Mouse (Mus musculus) gastrocnemius, adult 8-10 months (tissue): ENCODE data around the gene Sipa1l2. TPM values are rescaled to one million over a fixed set of nuclear protein-coding genes. Genes with fewer than 3 reads are reported as not detected.
"Not testable (repeated sequence)": the region's sequence is repeated elsewhere in the genome, so short reads cannot be mapped to it uniquely, and the experiment has no call there.

ENCODE experiments used
- DNase-seq, 2 experiments: peaks; one replicate each; pipeline ENCODE4 v3.0.0; 2022; ENCODE audit warnings: low spot score in 2 of 2
- total RNA-seq, 4 experiments: library from RNA; stranded (reverse); gene quantifications; 2 replicates each; pipeline ENCODE4 v1.2.4; 2022

Gene Sipa1l2
- total RNA-seq, 4 experiments from 2014 or later: 3.9 to 5.4 (median 4.5) TPM

DNA sequence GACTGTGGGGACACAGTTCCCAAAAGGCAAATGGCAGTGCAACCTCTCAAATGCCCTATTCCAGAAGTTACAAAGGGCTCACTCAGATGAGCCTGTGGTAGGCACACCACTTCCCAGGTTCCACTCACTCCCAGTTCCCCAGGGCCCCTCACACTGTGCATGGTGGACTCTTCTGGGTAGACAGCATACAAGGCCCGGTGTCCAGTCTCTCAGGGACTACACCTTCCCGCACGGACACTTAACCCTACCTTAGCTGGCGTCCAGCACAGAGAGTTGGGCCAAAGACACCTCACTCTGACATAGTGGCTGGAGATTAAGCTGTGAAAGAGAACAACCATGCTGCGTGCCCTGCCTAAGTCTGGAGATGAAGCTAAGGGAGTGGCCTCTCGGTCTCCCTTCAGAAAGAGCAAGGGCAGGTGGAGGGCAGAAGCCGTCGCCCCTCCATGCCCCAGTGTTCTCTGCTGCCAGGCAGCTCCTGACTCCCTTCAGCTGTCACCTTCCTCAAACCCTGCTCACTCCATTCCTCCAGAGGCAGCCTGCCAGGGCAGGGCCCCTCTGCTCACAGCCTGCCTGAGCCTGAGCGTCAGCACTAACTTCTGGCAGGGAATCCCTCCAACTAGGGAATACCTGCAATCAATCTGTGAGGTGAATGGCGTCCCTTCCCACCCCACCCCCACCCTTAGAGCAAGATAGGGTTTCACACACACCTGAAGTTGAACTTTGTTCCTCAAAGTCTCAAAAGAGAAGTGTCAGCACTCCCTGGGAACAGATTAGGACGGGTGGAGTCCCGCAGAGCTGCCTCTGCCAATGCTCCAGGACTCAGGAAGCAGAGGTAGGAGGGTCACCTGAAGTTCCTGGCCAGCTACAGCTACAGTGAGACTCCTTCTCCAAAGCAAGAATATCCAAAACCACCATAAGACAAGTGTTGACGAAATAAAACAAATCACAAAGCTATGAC lies 30.3 kb downstream of the Sipa1l2 start:
- no peak for DNase-seq

- no peak for DNase-seq
Measured at GRCm38 (mm10) chr8:125538265-125538664, 31.3 kb downstream of the Sipa1l2 start.

DNA sequence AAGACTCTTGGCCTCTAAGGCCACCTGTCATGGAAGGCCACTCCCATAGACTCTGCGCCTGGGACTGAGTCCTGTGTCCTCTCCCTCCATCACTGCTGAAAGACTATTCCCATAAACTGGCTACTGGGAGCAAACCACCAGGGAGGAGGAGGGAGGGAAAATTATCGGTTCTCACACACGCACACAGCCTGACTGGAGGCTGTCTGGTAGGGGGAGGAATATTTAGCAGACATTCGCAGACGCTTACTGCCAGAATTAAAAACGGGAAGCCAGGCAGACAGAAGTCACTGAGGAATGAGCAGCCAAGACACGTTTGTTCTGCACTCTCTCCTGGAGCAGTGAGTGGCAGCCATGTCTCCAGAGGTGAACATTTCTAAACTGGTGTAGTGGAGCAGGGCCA lies 35.9 kb downstream of the Sipa1l2 start:
- no peak for DNase-seq

- no peak for DNase-seq
Measured at GRCm38 (mm10) chr8:125532953-125533352, 36.7 kb downstream of the Sipa1l2 start.

- no peak for DNase-seq
Measured at GRCm38 (mm10) chr8:125532177-125532576, 37.4 kb downstream of the Sipa1l2 start.

- no peak for DNase-seq
Measured at GRCm38 (mm10) chr8:125531640-125532039, 38.0 kb downstream of the Sipa1l2 start.

DNA sequence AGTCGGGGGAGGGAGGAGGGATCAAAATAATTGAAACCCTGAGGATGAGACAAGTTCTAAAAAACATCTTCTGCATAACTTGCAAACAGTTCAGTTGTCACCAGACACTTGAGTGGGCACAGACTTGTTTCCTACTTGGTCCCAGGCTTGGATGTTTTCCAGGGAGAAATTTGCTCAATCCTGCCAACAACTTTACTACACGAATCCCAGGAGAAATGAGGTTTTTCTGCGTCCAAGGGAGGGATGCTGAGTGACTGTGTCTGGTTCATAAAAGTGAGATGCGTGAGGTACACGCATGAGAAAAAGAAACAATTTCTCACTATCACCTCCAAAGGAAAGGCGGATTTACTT lies 38.5 kb downstream of the Sipa1l2 start:
- no peak for DNase-seq

- no peak for DNase-seq
Measured at GRCm38 (mm10) chr8:125530187-125531087, 39.2 kb downstream of the Sipa1l2 start.

GRCm38 (mm10) chr8:125529019-125529418 lies 40.6 kb downstream of the Sipa1l2 start:
- no peak for DNase-seq

GRCm38 (mm10) chr8:125527941-125528340 lies 41.7 kb downstream of the Sipa1l2 start:
- no peak for DNase-seq

DNA sequence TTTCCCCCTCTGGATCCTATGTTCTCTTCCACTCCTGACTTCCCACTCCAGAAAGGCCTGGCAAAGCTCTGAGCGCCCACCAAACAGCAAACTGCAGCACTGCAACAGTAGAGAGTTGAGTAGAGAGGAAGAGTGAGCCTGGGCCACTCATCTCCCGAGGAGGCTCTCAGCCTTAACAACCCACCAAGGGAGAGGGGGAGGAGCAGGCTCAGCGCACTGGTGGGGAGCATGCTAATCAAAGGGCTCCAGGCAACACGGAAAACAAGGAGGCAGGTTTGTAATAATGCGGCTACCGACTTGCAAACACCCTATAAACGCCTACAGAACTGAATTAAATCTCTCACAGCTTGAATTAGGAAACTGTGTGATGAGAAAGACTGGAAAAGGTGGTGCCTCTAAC lies 42.6 kb downstream of the Sipa1l2 start:
- no peak for DNase-seq

DNA sequence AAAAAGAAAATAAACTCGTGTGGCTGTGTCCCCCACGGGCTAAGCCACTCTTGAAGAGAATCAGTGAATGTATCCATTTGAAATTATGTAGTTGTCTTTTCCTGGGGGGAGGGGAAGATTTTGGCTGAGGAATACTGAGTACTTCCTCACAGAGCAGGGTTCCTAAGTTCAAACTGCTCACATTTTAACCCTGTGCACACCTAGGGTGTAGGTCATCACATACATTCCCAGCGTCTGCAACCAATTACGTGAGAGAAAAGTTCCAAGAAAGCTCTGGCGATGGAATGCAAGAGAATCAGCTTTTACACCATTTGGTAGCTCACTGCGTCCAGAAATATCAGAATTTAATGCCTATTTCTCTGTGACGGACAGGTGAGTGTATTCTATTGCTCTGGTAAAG lies 43.0 kb downstream of the Sipa1l2 start:
- DNase-seq: no peak

GRCm38 (mm10) chr8:125524479-125524878 lies 45.1 kb downstream of the Sipa1l2 start:
- no peak for DNase-seq

GRCm38 (mm10) chr8:125523213-125523612 lies 46.4 kb downstream of the Sipa1l2 start:
- no peak for DNase-seq

GRCm38 (mm10) chr8:125522151-125522550 lies 47.5 kb downstream of the Sipa1l2 start:
- DNase-seq: no peak

DNA sequence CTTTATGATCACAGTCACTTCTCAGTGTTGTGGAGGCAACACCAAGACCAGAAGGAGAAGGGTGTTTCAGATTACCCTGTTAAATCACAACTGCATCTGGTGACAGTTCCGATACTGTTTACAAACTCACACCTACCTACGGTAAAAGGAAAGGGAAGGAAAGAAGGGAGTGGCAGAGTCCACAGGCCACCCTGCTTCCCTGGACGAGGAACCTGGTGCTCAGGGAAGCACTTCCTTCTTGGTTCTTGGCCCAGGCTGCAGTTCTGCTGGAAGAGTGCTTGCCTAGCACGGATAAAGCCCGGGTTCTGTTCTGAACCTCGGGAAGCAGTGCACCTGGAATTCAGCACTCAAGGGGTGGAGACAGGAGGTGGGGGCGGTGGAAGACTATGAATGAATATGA lies 48.5 kb downstream of the Sipa1l2 start:
- DNase-seq: no peak

DNA sequence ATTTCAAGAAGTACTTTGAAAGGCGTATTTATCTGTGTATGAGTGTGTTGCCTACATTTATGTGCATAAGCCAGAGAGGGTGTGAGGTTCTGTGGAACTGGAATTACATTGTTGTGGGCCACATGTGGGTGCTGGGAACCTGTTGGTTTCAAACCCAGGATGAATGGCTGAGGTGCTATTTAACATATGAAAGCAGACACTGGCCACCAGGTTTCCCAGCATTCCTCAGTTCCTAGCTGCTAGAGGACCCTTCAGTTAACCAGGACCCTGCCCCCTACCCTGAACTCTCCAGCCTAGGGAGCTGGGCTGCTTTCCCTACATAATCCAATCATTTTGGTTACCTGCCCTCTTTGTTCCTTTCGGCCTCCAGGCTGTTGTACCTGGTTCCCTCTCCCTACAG lies 49.3 kb downstream of the Sipa1l2 start:
- not testable (repeated sequence) for DNase-seq

GRCm38 (mm10) chr8:125518951-125519350 lies 50.7 kb downstream of the Sipa1l2 start:
- no peak for DNase-seq

GRCm38 (mm10) chr8:125518301-125518700 lies 51.3 kb downstream of the Sipa1l2 start:
- no peak for DNase-seq

DNA sequence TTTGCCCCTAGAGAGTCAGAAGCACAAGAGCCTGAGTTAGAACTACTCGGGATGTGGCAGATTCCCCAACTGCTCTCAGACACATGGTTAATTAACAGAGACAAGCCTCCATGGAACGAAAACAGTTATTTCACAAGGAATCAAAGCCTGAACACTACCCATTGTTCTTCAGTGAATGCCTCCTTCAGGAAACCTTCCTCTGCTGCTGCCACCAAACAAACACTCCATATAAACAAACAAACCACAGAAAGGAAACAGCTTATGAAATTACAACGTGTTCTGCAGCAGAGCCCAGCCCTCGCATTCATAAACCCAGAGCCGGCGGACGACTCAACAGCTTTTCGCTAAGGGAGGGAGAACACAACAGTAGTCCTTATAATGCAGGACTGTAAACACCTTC lies 52.2 kb downstream of the Sipa1l2 start:
- DNase-seq: no peak

DNA sequence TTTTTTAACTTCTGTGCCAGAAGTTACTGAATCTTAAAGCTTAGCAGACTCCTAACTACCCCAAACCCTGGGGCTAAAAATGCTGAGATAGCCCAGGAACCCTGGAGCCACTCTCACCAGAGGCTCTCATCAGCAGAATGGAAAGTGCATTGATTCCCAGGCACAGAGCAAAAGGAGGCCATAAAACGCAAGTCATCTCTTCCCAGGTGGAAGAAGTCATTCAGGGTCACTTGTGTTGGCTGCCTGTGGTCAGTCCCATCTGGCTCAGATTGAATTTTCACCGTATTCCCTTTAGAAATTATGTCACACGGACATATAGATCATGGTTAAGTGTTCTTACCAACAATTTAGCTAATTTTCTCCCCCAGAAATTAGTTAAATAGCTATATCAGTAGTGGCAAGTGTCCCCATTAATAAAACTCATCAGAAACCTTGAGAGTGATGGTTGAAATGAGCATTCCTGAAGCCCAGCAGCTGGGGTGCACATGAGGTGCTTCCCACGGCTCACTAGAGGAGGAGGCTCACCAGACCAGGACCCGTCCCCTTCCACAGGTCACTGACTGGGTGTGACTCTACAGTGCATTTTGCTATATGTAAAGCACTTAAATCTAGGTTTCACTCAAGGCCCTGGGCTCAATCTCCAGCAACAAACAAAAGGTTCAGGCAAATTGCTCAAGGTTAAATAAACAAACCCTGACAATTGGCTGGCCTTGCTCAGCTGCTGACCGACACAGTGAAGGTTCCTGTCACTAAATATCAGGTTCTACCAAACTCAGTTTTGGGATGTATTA lies 53.3 kb downstream of the Sipa1l2 start:
- no peak for DNase-seq
